Mouse (Mus musculus) hindbrain, embryonic 14.5 days (tissue): ENCODE measurements around the gene Plod1. TPM values are rescaled to one million over a fixed set of nuclear protein-coding genes. Genes with fewer than 3 reads are reported as not detected.

Source experiments
- ATAC-seq: fragments of 200-750 bp; cut with Nextera tagmentation; 2 replicates; pipeline ENCODE4 v1.8.0; 2017; ENCODE audit warnings: moderate number of reproducible peaks, mild to moderate bottlenecking, moderate TSS enrichment, moderate library complexity; ENCODE audit not compliant: low FRiP score
- DNase-seq: peaks from one replicate; pipeline ENCODE4 v3.0.0-alpha.2; 2015; ENCODE audit warnings: low spot score
- H3K27ac ChIP-seq: fragments of 300-500 bp; sonication (generic); 2 replicates; pipeline ENCODE4 v1.5.1; 2014; ENCODE audit warnings: mild to moderate bottlenecking, moderate library complexity
- H3K27me3 ChIP-seq: fragments of 300-500 bp; sonication (generic); 2 replicates; pipeline ENCODE4 v1.6.1; 2014; ENCODE audit warnings: mild to moderate bottlenecking, low read length, mixed read lengths; ENCODE audit not compliant: control insufficient read depth, insufficient read depth
- H3K36me3 ChIP-seq: fragments of 300-500 bp; sonication (generic); replicated peaks from 2 replicates; pipeline ENCODE4 v1.6.1; 2014; ENCODE audit not compliant: control insufficient read depth, insufficient read depth
- H3K4me1 ChIP-seq: fragments of 300-500 bp; sonication (generic); replicated peaks from 2 replicates; pipeline ENCODE4 v1.6.1; 2014; ENCODE audit warnings: antibody characterized with exemption, low read length, mixed read lengths; ENCODE audit not compliant: control insufficient read depth, insufficient read depth
- H3K4me2 ChIP-seq: fragments of 300-500 bp; sonication (generic); replicated peaks from 2 replicates; pipeline ENCODE4 v1.6.1; 2014; ENCODE audit warnings: mild to moderate bottlenecking, moderate library complexity
- H3K4me3 ChIP-seq: fragments of 300-500 bp; sonication (generic); replicated peaks from 2 replicates; pipeline ENCODE4 v1.5.1; 2014; ENCODE audit warnings: mild to moderate bottlenecking, low read length
- H3K9ac ChIP-seq: fragments of 300-500 bp; sonication (generic); 2 replicates; pipeline ENCODE4 v1.6.1; 2014
- H3K9me3 ChIP-seq: fragments of 300-500 bp; sonication (generic); 2 replicates; pipeline ENCODE4 v1.6.1; 2016; ENCODE audit warnings: low read length; ENCODE audit not compliant: control insufficient read depth
- WGBS: fragments of 180-500 bp; shearing (Covaris S2); extraction: QIAGEN DNeasy Blood & Tissue Kit; methylation state at CpG from one replicate; pipeline ENCODE4 v1.1.7; 2014; 5-methylcytosine and 5-hydroxymethylcytosine counted together
- polyA plus RNA-seq: library from polyadenylated mRNA; unstranded; fragments of >200 nt; fragmentation: Nextera tagmentation; extraction: Ambion mirVana; gene quantifications from 2 replicates; pipeline ENCODE4 v1.2.1, GENCODE M21; 2014

Gene Plod1
- polyA plus RNA-seq, 1 experiment from 2014 or later = 28.1 TPM

GRCm38 (mm10) chr4:147963623-147964022, 27.1 kb upstream of the Plod1 start:
- Histone ChIP-seq H3K27me3 (no peaks in the 10 kb centered on the region), H3K4me2 (no peak overlapping the region), H3K9me3 (no peaks in the 10 kb centered on the region), H3K4me1 (no peaks in the 10 kb centered on the region), H3K9ac (no peak overlapping the region), H3K27ac (no peak overlapping the region), H3K4me3 (no peak overlapping the region), H3K36me3 (no peaks in the 10 kb centered on the region)
- no peak for DNase-seq
- 87% methylated on average over 15 of the region's 15 CpGs for WGBS
- no peak for ATAC-seq

- Histone ChIP-seq H3K27ac (no peak overlapping the region), H3K4me1 (no peaks in the 10 kb centered on the region), H3K4me2 (no peak overlapping the region), H3K9me3 (no peaks in the 10 kb centered on the region), H3K36me3 (no peaks in the 10 kb centered on the region), H3K9ac (no peak overlapping the region), H3K4me3 (no peak overlapping the region), H3K27me3 (no peaks in the 10 kb centered on the region)
- WGBS = 67% methylated on average over 6 of the region's 6 CpGs
- DNase-seq = no peak
- ATAC-seq = no peak
These were observed 26.2 kb upstream of the Plod1 start for GRCm38 (mm10) chr4:147962781-147963180.

- WGBS = 43% methylated on average over 6 of the region's 6 CpGs
- no peaks in the 10 kb centered on the region for H3K36me3 ChIP-seq
- no peaks in the 10 kb centered on the region for H3K27me3 ChIP-seq
- ATAC-seq (peak; percentile 78), DNase-seq (peak; percentile 84)
- no peak overlapping the region for H3K27ac ChIP-seq
- no peaks in the 10 kb centered on the region for H3K9me3 ChIP-seq
- H3K4me3 ChIP-seq = no peak overlapping the region
- no peaks in the 10 kb centered on the region for H3K4me1 ChIP-seq
- H3K9ac ChIP-seq = no peak overlapping the region
- H3K4me2 ChIP-seq = no peak overlapping the region
These were observed 23.6 kb upstream of the Plod1 start for GRCm38 (mm10) chr4:147959881-147960831.

DNA sequence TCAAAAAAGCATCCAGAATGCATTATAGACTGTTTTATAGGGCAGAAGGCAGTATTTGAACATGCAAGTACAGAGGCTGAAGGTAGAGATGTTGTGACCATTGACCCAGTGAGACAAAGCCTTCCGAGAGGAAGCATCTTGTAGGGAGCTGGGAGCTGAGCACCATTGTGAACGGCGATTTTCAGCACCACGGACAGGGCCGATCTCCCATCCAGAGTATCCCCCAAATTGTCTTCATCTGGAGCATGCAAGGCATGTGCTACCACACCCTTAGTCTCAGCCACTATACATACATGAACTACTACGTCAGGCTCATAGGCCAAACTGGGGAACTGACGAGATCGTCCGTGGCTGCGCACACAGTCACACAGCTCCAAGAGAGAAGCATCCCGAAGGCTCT, 20.6 kb upstream of the Plod1 start:
- Histone ChIP-seq H3K27me3 (no peaks in the 10 kb centered on the region), H3K4me2 (no peak overlapping the region), H3K9ac (no peak overlapping the region), H3K27ac (no peak overlapping the region), H3K4me3 (no peak overlapping the region), H3K9me3 (no peaks in the 10 kb centered on the region), H3K4me1 (no peaks in the 10 kb centered on the region), H3K36me3 (no peaks in the 10 kb centered on the region)
- no peak for DNase-seq
- 40% methylated on average over 11 of the region's 11 CpGs for WGBS
- no peak for ATAC-seq

GRCm38 (mm10) chr4:147953590-147953989, 17.0 kb upstream of the Plod1 start:
- Histone ChIP-seq H3K27ac (no peak overlapping the region), H3K36me3 (peaks cover 10% of the 10 kb centered on the region), H3K9me3 (no peaks in the 10 kb centered on the region), H3K4me2 (no peak overlapping the region), H3K4me1 (no peaks in the 10 kb centered on the region), H3K27me3 (no peaks in the 10 kb centered on the region), H3K4me3 (no peak overlapping the region), H3K9ac (no peak overlapping the region)
- WGBS = 8% methylated on average over 4 of the region's 4 CpGs
- no peak for ATAC-seq
- DNase-seq = peak; percentile 76

DNA sequence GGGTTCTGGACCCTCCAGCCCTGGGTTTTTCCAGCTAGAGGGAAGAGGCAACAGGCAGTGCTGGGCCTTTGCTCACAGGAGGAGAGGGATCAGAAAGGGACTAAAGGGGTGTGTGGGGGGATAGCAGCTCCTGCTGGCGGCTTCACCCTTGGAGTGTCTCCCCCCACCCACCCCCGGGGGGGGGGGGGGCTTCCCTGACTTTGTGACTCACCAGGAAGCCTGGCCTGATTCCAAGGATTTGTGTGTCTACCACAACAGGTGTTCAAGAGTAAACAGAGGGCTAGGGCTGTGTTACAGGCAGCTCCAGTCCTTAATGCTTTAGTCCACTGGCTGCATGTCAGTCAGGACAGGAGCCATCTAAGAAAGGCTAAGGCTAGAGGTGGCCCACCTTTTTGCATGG, 10.9 kb upstream of the Plod1 start:
- no peak for ATAC-seq
- Histone ChIP-seq H3K36me3 (peaks cover 67% of the 10 kb centered on the region), H3K27ac (no peak overlapping the region), H3K9ac (no peak overlapping the region), H3K4me2 (no peak overlapping the region), H3K27me3 (no peaks in the 10 kb centered on the region), H3K4me3 (no peak overlapping the region), H3K9me3 (no peaks in the 10 kb centered on the region), H3K4me1 (peaks cover 12% of the 10 kb centered on the region)
- no peak for DNase-seq
- WGBS = 57% methylated on average over 2 of the region's 2 CpGs

DNA sequence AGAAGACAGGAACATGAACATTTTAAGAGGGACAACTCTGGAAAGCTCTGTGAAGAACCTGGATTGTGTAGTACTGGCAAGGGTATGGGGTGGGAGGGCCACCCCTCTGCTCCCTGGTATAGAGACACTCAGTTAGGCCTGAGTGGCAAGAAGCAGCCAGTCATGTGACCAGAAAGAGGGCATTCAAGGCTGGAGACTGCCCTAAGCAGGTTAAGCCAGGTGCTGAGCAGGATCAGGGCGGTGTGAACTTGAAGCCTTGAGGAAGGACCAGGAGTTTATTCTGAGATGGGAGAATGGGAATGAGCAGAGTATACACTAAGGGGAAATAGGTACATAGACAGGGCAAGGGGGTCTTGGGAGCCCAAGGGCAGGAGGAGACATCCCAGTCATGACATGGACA, 6.4 kb upstream of the Plod1 start:
- ATAC-seq (no peak), DNase-seq (no peak)
- Histone ChIP-seq H3K36me3 (peaks cover 51% of the 10 kb centered on the region), H3K4me1 (peaks cover 26% of the 10 kb centered on the region), H3K9me3 (no peaks in the 10 kb centered on the region), H3K4me2 (peak overlapping the region; percentile 24; the same call in 1 of the 2 replicates), H3K4me3 (no peak overlapping the region), H3K9ac (no peak overlapping the region), H3K27ac (no peak overlapping the region), H3K27me3 (no peaks in the 10 kb centered on the region)
- 94% methylated on average over 1 of the region's 1 CpGs for WGBS

- Histone ChIP-seq H3K36me3 (peaks cover 35% of the 10 kb centered on the region), H3K4me2 (peak overlapping the region; percentile 98), H3K9me3 (no peaks in the 10 kb centered on the region), H3K27ac (peak overlapping the region; percentile 69; the same call in 1 of the 2 replicates), H3K27me3 (no peaks in the 10 kb centered on the region), H3K4me3 (peak overlapping the region; percentile 94), H3K4me1 (peaks cover 26% of the 10 kb centered on the region), H3K9ac (peak overlapping the region; percentile 84)
- DNase-seq = no peak
- ATAC-seq = peak; percentile 59
- 8% methylated on average over 75 of the region's 88 CpGs for WGBS
These were observed 4.8 kb upstream of the Plod1 start for GRCm38 (mm10) chr4:147941045-147942020.

DNA sequence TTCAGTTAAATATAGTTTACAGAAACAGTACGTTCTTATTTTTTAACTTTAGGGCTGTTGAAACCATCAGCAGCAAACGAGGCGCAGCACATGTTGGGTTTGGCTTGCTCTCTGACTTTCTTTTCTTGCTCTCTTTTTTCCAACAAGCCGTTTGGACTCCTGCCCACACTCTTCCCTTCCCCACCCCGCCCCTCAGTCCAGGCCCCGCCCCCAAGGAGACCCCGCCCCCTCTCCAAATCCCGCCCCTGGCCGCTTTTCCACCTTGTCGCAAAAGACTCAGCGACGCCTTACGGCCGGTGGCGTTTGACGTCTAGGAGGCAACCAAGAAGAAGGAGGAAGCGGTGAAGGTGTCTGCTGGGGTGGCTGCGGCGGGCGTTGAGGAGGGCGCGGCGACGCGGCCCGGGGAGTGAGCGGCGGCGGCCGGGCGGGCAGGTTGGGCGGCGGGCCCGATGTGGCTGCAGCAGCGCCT, 4.0 kb upstream of the Plod1 start, which contains the start of gene 2510039O18Rik:
Gene 2510039O18Rik, plus strand, starts transcription at position 320 of the 469 bp plus-strand sequence.
- H3K9me3 ChIP-seq = no peaks in the 10 kb centered on the region
- no peaks in the 10 kb centered on the region for H3K27me3 ChIP-seq
- peak within 1 kb of the TSS; percentile 98 for H3K4me2 ChIP-seq
- H3K27ac ChIP-seq = peak within 1 kb of the TSS; percentile 70
- H3K36me3 ChIP-seq = peaks cover 27% of the 10 kb centered on the region
- ATAC-seq = peak; percentile 59
- peak within 1 kb of the TSS; percentile 84 for H3K9ac ChIP-seq
- DNase-seq = peak; percentile 85
- 1% methylated on average over 33 of the region's 35 CpGs for WGBS
- H3K4me1 ChIP-seq = peaks cover 26% of the 10 kb centered on the region
- H3K4me3 ChIP-seq = peak within 1 kb of the TSS; percentile 94
